Mouse (Mus musculus): Measurements from ENCODE around the gene Hint2. TPM values are rescaled to one million over a fixed set of nuclear protein-coding genes. Genes with fewer than 3 reads are reported as not detected.

Hint2 gene
- total RNA-seq, 1 experiment from 2014 or later: 61.0 TPM

- peak; percentile 88 to 97 for ATAC-seq (replicated peaks in 1 of 2; ENCODE audit: insufficient read depth in 1 of 2, low FRiP score in 2 of 2, low TSS enrichment in 1 of 2, low read depth in 1 of 2, poor library complexity in 2 of 2, severe bottlenecking in 2 of 2)
Measured at GRCm38 (mm10) chr4:43668782-43669427, 12.6 kb upstream of the Hint2 start, which contains the start of the genes Tmem8b and Fam221b. TSS of gene Tmem8b (plus strand) at chr4:43668971. TSS of gene Fam221b (minus strand) at chr4:43669145.

- ATAC-seq (replicated peaks in 1 of 2; ENCODE audit: insufficient read depth in 1 of 2, low FRiP score in 2 of 2, low TSS enrichment in 1 of 2, low read depth in 1 of 2, poor library complexity in 2 of 2, severe bottlenecking in 2 of 2): peak; percentile 24 to 46; a peak in 2 of 4 replicates
Measured at GRCm38 (mm10) chr4:43666412-43666811, 10.1 kb upstream of the Hint2 start.

GRCm38 (mm10) chr4:43657146-43657545, 880 bp upstream of the Hint2 start:
- no peak for ATAC-seq (replicated peaks in 1 of 2; ENCODE audit: insufficient read depth in 1 of 2, low FRiP score in 2 of 2, low TSS enrichment in 1 of 2, low read depth in 1 of 2, poor library complexity in 2 of 2, severe bottlenecking in 2 of 2)

GRCm38 (mm10) chr4:43655656-43656338, 469 bp downstream of the Hint2 start:
- no peak for ATAC-seq (replicated peaks in 1 of 2; ENCODE audit: insufficient read depth in 1 of 2, low FRiP score in 2 of 2, low TSS enrichment in 1 of 2, low read depth in 1 of 2, poor library complexity in 2 of 2, severe bottlenecking in 2 of 2)

- peak in 1 of 2 experiments; percentile 18; a peak in 1 of 4 replicates for ATAC-seq (replicated peaks in 1 of 2; ENCODE audit: insufficient read depth in 1 of 2, low FRiP score in 2 of 2, low TSS enrichment in 1 of 2, low read depth in 1 of 2, poor library complexity in 2 of 2, severe bottlenecking in 2 of 2)
Measured at GRCm38 (mm10) chr4:43653161-43654015, 2.9 kb downstream of the Hint2 start, which contains the start of gene Spag8. TSS of gene Spag8 (minus strand) at chr4:43653594.

GRCm38 (mm10) chr4:43652726-43653125, 3.5 kb downstream of the Hint2 start:
- no peak for ATAC-seq (replicated peaks in 1 of 2; ENCODE audit: insufficient read depth in 1 of 2, low FRiP score in 2 of 2, low TSS enrichment in 1 of 2, low read depth in 1 of 2, poor library complexity in 2 of 2, severe bottlenecking in 2 of 2)

- no peak for ATAC-seq (replicated peaks in 1 of 2; ENCODE audit: insufficient read depth in 1 of 2, low FRiP score in 2 of 2, low TSS enrichment in 1 of 2, low read depth in 1 of 2, poor library complexity in 2 of 2, severe bottlenecking in 2 of 2)
Measured at GRCm38 (mm10) chr4:43649783-43650182, 6.5 kb downstream of the Hint2 start.

GRCm38 (mm10) chr4:43640491-43640890, 15.8 kb downstream of the Hint2 start:
- 0 out of 4 replicates have a peak, but pooled peaks of 1 of the 2 experiments have one; percentile 27 for ATAC-seq (replicated peaks in 1 of 2; ENCODE audit: insufficient read depth in 1 of 2, low FRiP score in 2 of 2, low TSS enrichment in 1 of 2, low read depth in 1 of 2, poor library complexity in 2 of 2, severe bottlenecking in 2 of 2)

- ATAC-seq (replicated peaks in 1 of 2; ENCODE audit: insufficient read depth in 1 of 2, low FRiP score in 2 of 2, low TSS enrichment in 1 of 2, low read depth in 1 of 2, poor library complexity in 2 of 2, severe bottlenecking in 2 of 2): no peak
Measured at GRCm38 (mm10) chr4:43640076-43640475, 16.2 kb downstream of the Hint2 start.

GRCm38 (mm10) chr4:43636751-43637150, 19.5 kb downstream of the Hint2 start:
- no peak for ATAC-seq (replicated peaks in 1 of 2; ENCODE audit: insufficient read depth in 1 of 2, low FRiP score in 2 of 2, low TSS enrichment in 1 of 2, low read depth in 1 of 2, poor library complexity in 2 of 2, severe bottlenecking in 2 of 2)

- no peak for ATAC-seq (replicated peaks in 1 of 2; ENCODE audit: insufficient read depth in 1 of 2, low FRiP score in 2 of 2, low TSS enrichment in 1 of 2, low read depth in 1 of 2, poor library complexity in 2 of 2, severe bottlenecking in 2 of 2)
Measured at GRCm38 (mm10) chr4:43634621-43635374, 21.5 kb downstream of the Hint2 start.

GRCm38 (mm10) chr4:43633736-43634135, 22.5 kb downstream of the Hint2 start:
- ATAC-seq (replicated peaks in 1 of 2; ENCODE audit: insufficient read depth in 1 of 2, low FRiP score in 2 of 2, low TSS enrichment in 1 of 2, low read depth in 1 of 2, poor library complexity in 2 of 2, severe bottlenecking in 2 of 2): no peak

- ATAC-seq (replicated peaks in 1 of 2; ENCODE audit: insufficient read depth in 1 of 2, low FRiP score in 2 of 2, low TSS enrichment in 1 of 2, low read depth in 1 of 2, poor library complexity in 2 of 2, severe bottlenecking in 2 of 2): no peak
Measured at GRCm38 (mm10) chr4:43633296-43633695, 23.0 kb downstream of the Hint2 start.

- no peak for ATAC-seq (replicated peaks in 1 of 2; ENCODE audit: insufficient read depth in 1 of 2, low FRiP score in 2 of 2, low TSS enrichment in 1 of 2, low read depth in 1 of 2, poor library complexity in 2 of 2, severe bottlenecking in 2 of 2)
Measured at GRCm38 (mm10) chr4:43631956-43632920, 24.0 kb downstream of the Hint2 start.

- ATAC-seq (replicated peaks in 1 of 2; ENCODE audit: insufficient read depth in 1 of 2, low FRiP score in 2 of 2, low TSS enrichment in 1 of 2, low read depth in 1 of 2, poor library complexity in 2 of 2, severe bottlenecking in 2 of 2): 0 out of 4 replicates have a peak, but pooled peaks of 1 of the 2 experiments have one; percentile 29
Measured at GRCm38 (mm10) chr4:43631046-43631955, 25.0 kb downstream of the Hint2 start, which contains the start of gene Npr2. TSS of gene Npr2 (plus strand) at chr4:43631935.

Measured in hematopoietic stem cell, adult 5-6 weeks (primary cell).